Mouse (Mus musculus) lung, postnatal 0 days (tissue): ENCODE measurements at regions not wholly inside any gene's neighbourhood (a gene's known extent, or its start where the extent isn't known, plus 50 kb on each side); places are given as distances from the start of the nearest gene placed in this dataset.

Experiments used
- ATAC-seq: fragments of 200-750 bp; cut with Nextera tagmentation; 2 replicates; pipeline ENCODE4 v1.8.0; 2017; ENCODE audit warnings: moderate library complexity
- DNase-seq: peaks from one replicate; pipeline ENCODE4 v3.0.0-alpha.2; 2016; ENCODE audit warnings: low spot score
- H3K27ac ChIP-seq: fragments of 300-500 bp; sonication (generic); 2 replicates; pipeline ENCODE4 v1.5.1; 2014; ENCODE audit warnings: antibody characterized with exemption, mild to moderate bottlenecking, low read length, mixed read lengths
- H3K27me3 ChIP-seq: fragments of 300-500 bp; sonication (generic); replicated peaks from 2 replicates; pipeline ENCODE4 v1.6.1; 2014; ENCODE audit warnings: low read length, mixed read lengths; ENCODE audit not compliant: insufficient read depth
- H3K36me3 ChIP-seq: fragments of 300-500 bp; sonication (generic); 2 replicates; pipeline ENCODE4 v1.6.1; 2014; ENCODE audit warnings: low read length, mixed read lengths; ENCODE audit not compliant: insufficient read depth
- H3K4me1 ChIP-seq: fragments of 300-500 bp; sonication (generic); 2 replicates; pipeline ENCODE4 v1.6.1; 2014; ENCODE audit warnings: antibody characterized with exemption, low read depth, low read length, mixed read lengths; ENCODE audit not compliant: insufficient read depth
- H3K4me2 ChIP-seq: fragments of 300-500 bp; sonication (generic); replicated peaks from 2 replicates; pipeline ENCODE4 v1.6.1; 2014; ENCODE audit warnings: low read depth, mild to moderate bottlenecking, low read length, moderate library complexity, mixed read lengths
- H3K4me3 ChIP-seq: fragments of 300-500 bp; sonication (generic); 2 replicates; pipeline ENCODE4 v1.5.1; 2014; ENCODE audit warnings: low read depth, low read length
- H3K9ac ChIP-seq: fragments of 300-500 bp; sonication (generic); replicated peaks from 2 replicates; pipeline ENCODE4 v1.6.1; 2014; ENCODE audit warnings: low read depth, mild to moderate bottlenecking
- H3K9me3 ChIP-seq: fragments of 300-500 bp; sonication (generic); 2 replicates; pipeline ENCODE4 v1.6.1; 2016; ENCODE audit warnings: low read length, mixed read lengths
- CTCF ChIP-seq: IDR thresholded peaks from 2 replicates; pipeline ENCODE4 v1.5.1; 2016; ENCODE audit warnings: antibody characterized with exemption, mild to moderate bottlenecking
- EP300 ChIP-seq: IDR thresholded peaks from 2 replicates; pipeline ENCODE4 v1.6.1; 2016; ENCODE audit warnings: antibody characterized with exemption, mild to moderate bottlenecking, control low read depth
- WGBS: fragments of 180-500 bp; shearing (Covaris S2); extraction: QIAGEN DNeasy Blood & Tissue Kit; methylation state at CpG from one replicate; pipeline ENCODE4 v1.1.7; 2014; 5-methylcytosine and 5-hydroxymethylcytosine counted together

DNA sequence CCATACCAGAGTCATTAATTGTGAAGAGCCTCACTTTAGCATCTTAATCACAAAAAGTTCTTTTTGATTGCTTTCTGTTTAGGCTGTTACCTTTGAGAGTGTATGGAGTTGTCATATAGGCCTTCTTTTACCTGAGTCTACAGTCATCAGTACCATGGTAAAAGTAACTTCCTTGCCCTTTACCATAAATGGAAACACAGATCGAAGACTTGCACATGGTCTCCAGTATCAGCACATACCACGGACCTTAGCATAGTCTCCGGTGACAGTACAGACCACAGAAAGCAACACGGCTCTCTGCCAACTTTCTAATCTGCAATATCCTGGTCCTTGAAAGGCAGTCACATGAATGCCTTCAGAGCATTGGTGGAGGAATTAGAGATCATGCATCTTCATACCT lies 1626.8 kb upstream of the Gm6569 start:
- ATAC-seq (no peak), DNase-seq (no peak)
- Histone ChIP-seq H3K4me1 (no peaks in the 10 kb centered on the region), H3K27ac (no peak overlapping the region), H3K4me2 (no peak overlapping the region), H3K4me3 (no peak overlapping the region), H3K9me3 (no peaks in the 10 kb centered on the region), H3K9ac (no peak overlapping the region), H3K36me3 (no peaks in the 10 kb centered on the region), H3K27me3 (no peaks in the 10 kb centered on the region)
- 78% methylated on average over 4 of the region's 4 CpGs for WGBS
- TF ChIP-seq CTCF (no peak), EP300 (no peak)

DNA sequence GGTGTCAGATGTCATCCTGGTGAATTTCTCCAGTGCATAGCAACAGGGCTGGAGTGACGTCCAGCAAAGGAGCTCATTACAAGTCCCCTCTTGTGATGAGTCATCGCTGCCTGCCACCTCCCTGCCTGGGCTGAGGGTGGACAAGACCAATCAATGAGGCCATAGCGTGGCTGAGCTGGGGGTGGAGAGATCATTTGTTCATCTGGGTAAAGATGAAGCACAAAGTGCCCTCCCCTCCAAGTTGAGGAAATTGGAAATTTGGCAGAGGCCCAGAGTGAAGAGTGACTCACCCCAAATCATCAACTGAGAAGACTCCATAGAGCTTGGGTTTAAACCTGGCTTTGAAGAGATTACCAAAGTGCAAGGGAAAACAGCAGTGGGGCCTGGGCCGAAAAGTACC lies 1626.3 kb upstream of the Gm6569 start:
- Histone ChIP-seq H3K4me2 (no peak overlapping the region), H3K9me3 (no peaks in the 10 kb centered on the region), H3K4me3 (no peak overlapping the region), H3K4me1 (no peaks in the 10 kb centered on the region), H3K9ac (no peak overlapping the region), H3K36me3 (no peaks in the 10 kb centered on the region), H3K27me3 (no peaks in the 10 kb centered on the region), H3K27ac (no peak overlapping the region)
- no peak for ATAC-seq
- WGBS, result 52% methylated on average over 4 of the region's 4 CpGs
- no peak for DNase-seq
- TF ChIP-seq CTCF, result no peak
- no peak for TF ChIP-seq EP300

- Histone ChIP-seq H3K4me1 (no peaks in the 10 kb centered on the region), H3K4me2 (no peak overlapping the region), H3K9me3 (no peaks in the 10 kb centered on the region), H3K36me3 (no peaks in the 10 kb centered on the region), H3K27me3 (no peaks in the 10 kb centered on the region), H3K27ac (no peak overlapping the region), H3K9ac (no peak overlapping the region), H3K4me3 (no peak overlapping the region)
- 80% methylated on average over 7 of the region's 7 CpGs for WGBS
- no peak for ATAC-seq
- TF ChIP-seq EP300 (no peak), CTCF (no peak)
- DNase-seq, result no peak
Measured at GRCm38 (mm10) chr15:72208973-72209372, 1625.4 kb upstream of the Gm6569 start.

GRCm38 (mm10) chr15:72217731-72218130 lies 1616.6 kb upstream of the Gm6569 start:
- Histone ChIP-seq H3K4me1 (no peaks in the 10 kb centered on the region), H3K27me3 (no peaks in the 10 kb centered on the region), H3K27ac (no peak overlapping the region), H3K9ac (no peak overlapping the region), H3K9me3 (no peaks in the 10 kb centered on the region), H3K4me2 (no peak overlapping the region), H3K36me3 (no peaks in the 10 kb centered on the region), H3K4me3 (no peak overlapping the region)
- ATAC-seq, result no peak
- DNase-seq, result no peak
- TF ChIP-seq EP300, result no peak
- TF ChIP-seq CTCF, result no peak
- WGBS, result 66% methylated on average over 5 of the region's 5 CpGs

DNA sequence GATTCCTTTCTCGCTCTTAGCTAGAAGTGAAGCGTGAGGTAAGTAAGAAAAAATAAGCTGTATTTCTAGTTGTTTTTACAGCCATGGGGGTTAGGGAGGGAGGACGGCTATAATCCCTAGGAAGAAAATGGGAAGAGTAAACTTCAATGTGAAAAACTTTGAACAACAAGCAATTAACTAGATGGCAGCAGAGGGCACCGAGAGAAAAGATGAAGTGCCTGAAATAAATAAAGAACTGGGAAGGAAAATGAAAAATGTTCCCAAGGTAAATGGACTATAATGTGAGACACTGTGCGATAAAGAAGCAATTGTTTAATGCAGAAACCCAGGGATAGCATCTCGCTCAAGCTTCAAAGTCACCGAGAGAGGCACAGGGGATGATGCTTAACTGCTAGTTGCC lies 1614.4 kb upstream of the Gm6569 start:
- 76% methylated on average over 7 of the region's 7 CpGs for WGBS

DNA sequence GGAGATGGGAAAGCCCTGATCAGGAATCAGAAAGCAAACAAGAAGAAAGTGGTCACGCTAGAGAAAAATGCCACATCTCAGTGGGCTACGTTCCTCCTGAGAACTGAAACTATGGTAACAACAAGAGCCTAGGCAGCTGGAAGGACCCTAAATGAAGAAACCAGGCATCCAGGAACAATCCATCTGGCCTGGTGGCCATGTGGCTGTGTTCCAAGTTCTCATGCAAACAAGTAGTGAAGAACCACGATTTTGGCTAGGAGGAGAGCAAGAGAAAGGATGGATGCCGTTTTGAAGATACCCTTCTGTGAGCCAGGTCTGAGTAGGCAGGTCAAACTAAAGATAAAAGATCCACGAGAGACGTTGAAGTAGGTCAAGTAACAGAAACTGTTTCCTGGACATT lies 1613.6 kb upstream of the Gm6569 start:
- Histone ChIP-seq H3K9ac (no peak overlapping the region), H3K4me2 (no peak overlapping the region), H3K36me3 (no peaks in the 10 kb centered on the region), H3K4me1 (no peaks in the 10 kb centered on the region), H3K27ac (no peak overlapping the region), H3K4me3 (no peak overlapping the region), H3K27me3 (no peaks in the 10 kb centered on the region), H3K9me3 (no peaks in the 10 kb centered on the region)
- DNase-seq, result no peak
- WGBS, result 75% methylated on average over 6 of the region's 6 CpGs
- TF ChIP-seq EP300, result no peak
- no peak for TF ChIP-seq CTCF
- no peak for ATAC-seq

More for the DNA sequence above, 1614.4 kb upstream of the Gm6569 start:
- TF ChIP-seq CTCF, result no peak
- no peak for TF ChIP-seq EP300
- H3K27me3 ChIP-seq, result no peaks in the 10 kb centered on the region
- ATAC-seq (no peak), DNase-seq (no peak)
- no peak overlapping the region for H3K27ac ChIP-seq
- H3K4me2 ChIP-seq, result no peak overlapping the region
- no peak overlapping the region for H3K9ac ChIP-seq
- H3K4me3 ChIP-seq, result no peak overlapping the region
- H3K9me3 ChIP-seq, result no peaks in the 10 kb centered on the region
- no peaks in the 10 kb centered on the region for H3K4me1 ChIP-seq
- H3K36me3 ChIP-seq, result no peaks in the 10 kb centered on the region

- no peaks in the 10 kb centered on the region for H3K9me3 ChIP-seq
- H3K4me1 ChIP-seq, result no peaks in the 10 kb centered on the region
- no peak overlapping the region for H3K9ac ChIP-seq
- 33% methylated on average over 2 of the region's 2 CpGs for WGBS
- H3K27me3 ChIP-seq, result no peaks in the 10 kb centered on the region
- H3K4me2 ChIP-seq, result no peak overlapping the region
- H3K27ac ChIP-seq, result no peak overlapping the region
- ATAC-seq (no peak), DNase-seq (no peak)
- no peaks in the 10 kb centered on the region for H3K36me3 ChIP-seq
- H3K4me3 ChIP-seq, result no peak overlapping the region
- TF ChIP-seq EP300, result no peak
- TF ChIP-seq CTCF, result no peak
Measured at GRCm38 (mm10) chr15:72232355-72232754, 1602.0 kb upstream of the Gm6569 start.
